Mouse (Mus musculus) ES-E14 (cell line): ENCODE results near the gene Cldn24.

ENCODE experiments used
- HCFC1 ChIP-seq: IDR thresholded peaks from 2 replicates; pipeline ENCODE4 v1.6.1; 2012; ENCODE audit warnings: low read length, inconsistent platforms, borderline replicate concordance; ENCODE audit not compliant: insufficient read depth
- MAFK ChIP-seq: IDR thresholded peaks from 2 replicates; pipeline ENCODE4 v1.6.1; 2014; ENCODE audit warnings: mild to moderate bottlenecking, low read depth, low read length, inconsistent platforms; ENCODE audit not compliant: insufficient read depth
- ZC3H11A ChIP-seq: IDR thresholded peaks from 2 replicates; pipeline ENCODE4 v1.6.1; 2012; ENCODE audit warnings: low read depth, mild to moderate bottlenecking, inconsistent platforms, low read length, borderline replicate concordance
- ZNF384 ChIP-seq: IDR thresholded peaks from 2 replicates; pipeline ENCODE4 v1.6.1; 2012; ENCODE audit warnings: low read depth, low read length, inconsistent platforms

DNA sequence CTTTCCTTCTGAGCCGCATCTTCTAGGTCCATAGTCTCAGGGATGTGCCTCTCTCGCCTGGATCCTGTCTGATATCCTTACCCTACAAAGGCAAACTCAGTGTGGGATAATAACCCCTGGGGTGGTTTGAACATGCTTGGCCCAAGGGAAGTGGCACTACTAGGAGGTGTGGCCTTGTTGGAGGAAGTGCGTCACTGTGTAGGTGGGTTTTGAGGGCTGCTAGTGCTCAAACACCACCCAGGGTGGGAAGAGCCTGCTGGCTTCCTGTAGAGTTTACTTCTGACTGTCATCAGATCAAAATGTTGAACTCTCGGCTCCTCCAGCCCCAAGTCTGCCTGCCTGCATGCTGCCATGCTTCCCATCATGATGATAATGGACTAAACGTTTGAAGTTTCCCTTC, 49.0 kb upstream of the Cldn24 start:
- no peak for TF ChIP-seq MAFK
- TF ChIP-seq HCFC1 = no peak
- TF ChIP-seq ZNF384 = no peak
- no peak for TF ChIP-seq ZC3H11A
